Mouse (Mus musculus): Measurements from ENCODE around the gene Psmb3. TPM values are rescaled to one million over a fixed set of nuclear protein-coding genes. Genes with fewer than 3 reads are reported as not detected.

Gene Psmb3
- total and polyA plus RNA-seq, 3 experiments, result 648 to 914 TPM; not detected in 1

GRCm38 (mm10) chr11:97662893-97663527 is 40.2 kb upstream of the Psmb3 start, which contains the start of gene Mllt6:
Mllt6 (plus strand) TSS chr11:97663414.
- Histone ChIP-seq H3K4me1 (ENCODE audit: control insufficient read depth in 1 of 2, insufficient read depth in 2 of 2, low read length in 2 of 2) (peaks cover 8 to 22% of the 10 kb centered on the region in 2 experiments), H3K27me3 (ENCODE audit: control insufficient read depth in 1 of 2, insufficient read depth in 2 of 2, low read length in 2 of 2) (no peaks in the 10 kb centered on the region), H3K79me2 (ENCODE audit: control insufficient read depth, insufficient read depth, low read length, poor library complexity) (peaks cover 11% of the 10 kb centered on the region), H3K9me3 (replicated peaks; ENCODE audit: insufficient read depth, low read length) (no peaks in the 10 kb centered on the region), H3K9ac (ENCODE audit: control insufficient read depth, low read depth, low read length, poor library complexity, severe bottlenecking) (peak within 1 kb of the TSS; percentile 66), H3K4me3 (ENCODE audit: control insufficient read depth in 1 of 2, insufficient read depth in 1 of 2, low read depth in 2 of 2, low read length in 2 of 2) (peak within 1 kb of the TSS; percentile 66 to 85), H3K36me3 (ENCODE audit: control insufficient read depth in 1 of 2, insufficient read depth in 2 of 2, low read length in 2 of 2) (peaks cover 0 to 7% of the 10 kb centered on the region in 2 experiments; a peak in 2 of 4 replicates), H3K27ac (ENCODE audit: control insufficient read depth, low read depth, low read length) (peak within 1 kb of the TSS; percentile 6; the same call in 1 of the 2 replicates)
- DNase-seq (ENCODE audit: low read depth, low spot score), result peak; percentile 86
- TF ChIP-seq JUND (IDR thresholded peaks at IDR 0.05; ENCODE audit: low read depth, low read length), result no peak
- TF ChIP-seq CHD1 (IDR thresholded peaks at IDR 0.05; ENCODE audit: low read depth, low read length), result 0 out of 2 replicates have a peak, but pooled peaks have one; percentile 32
- no peak for TF ChIP-seq MAX (IDR thresholded peaks at IDR 0.05; ENCODE audit: low read length)
- no peak for TF ChIP-seq MEF2A (IDR thresholded peaks at IDR 0.05; ENCODE audit: extremely low read depth, insufficient replicate concordance, low read depth, low read length, poor library complexity, severe bottlenecking)
- no peak for TF ChIP-seq ZNF384 (IDR thresholded peaks at IDR 0.05; ENCODE audit: low read depth, low read length)
- TF ChIP-seq ZMIZ1 (IDR thresholded peaks at IDR 0.05; ENCODE audit: low read depth, low read length), result no peak
- peak in 1 of 2 experiments; percentile 20; a peak in 2 of 4 replicates for TF ChIP-seq POLR2A (IDR thresholded peaks at IDR 0.05; ENCODE audit: control insufficient read depth in 1 of 2, insufficient read depth in 1 of 2, low read depth in 1 of 2, low read length in 2 of 2, poor library complexity in 1 of 2)
- TF ChIP-seq SMC3 (IDR thresholded peaks at IDR 0.05; ENCODE audit: low read depth, low read length), result no peak
- TF ChIP-seq NELFE (IDR thresholded peaks at IDR 0.05; ENCODE audit: low read depth, low read length), result peak; percentile 23; the same call in 1 of the 2 replicates
- TF ChIP-seq MAFK (IDR thresholded peaks at IDR 0.05; ENCODE audit: borderline replicate concordance, low read depth, low read length), result no peak
- TF ChIP-seq USF1 (IDR thresholded peaks at IDR 0.05; ENCODE audit: low read depth, low read length), result no peak
- TF ChIP-seq ZKSCAN1 (IDR thresholded peaks at IDR 0.05; ENCODE audit: low read depth, low read length), result no peak
- no peak for TF ChIP-seq TCF12 (IDR thresholded peaks at IDR 0.05; ENCODE audit: low read depth, low read length)
- TF ChIP-seq SIN3A (IDR thresholded peaks at IDR 0.05; ENCODE audit: low read length), result peak; percentile 92
- TF ChIP-seq EP300 (IDR thresholded peaks at IDR 0.05; ENCODE audit: low read depth in 1 of 2, low read length in 2 of 2), result no peak
- TF ChIP-seq E2F4 (IDR thresholded peaks at IDR 0.05; ENCODE audit: borderline replicate concordance, low read depth, low read length), result no peak
- peak; percentile 12; the same call in 1 of the 2 replicates for TF ChIP-seq MXI1 (IDR thresholded peaks at IDR 0.05; ENCODE audit: low read depth, low read length)
- no peak for TF ChIP-seq POLR2AphosphoS5 (IDR thresholded peaks at IDR 0.05; ENCODE audit: borderline replicate concordance, low read depth, low read length)
- peak; percentile 86 for TF ChIP-seq MAZ (IDR thresholded peaks at IDR 0.05; ENCODE audit: low read depth, low read length)
- TF ChIP-seq MYB (IDR thresholded peaks at IDR 0.05; ENCODE audit: low read depth, low read length), result no peak
- no peak for TF ChIP-seq POLR2AphosphoS2 (IDR thresholded peaks at IDR 0.05; ENCODE audit: low read length)
- TF ChIP-seq GABPA (IDR thresholded peaks at IDR 0.05; ENCODE audit: low read depth, low read length), result no peak
- TF ChIP-seq RAD21 (IDR thresholded peaks at IDR 0.05; ENCODE audit: low read depth, low read length), result no peak
- no peak; the same call in 1 of the 2 replicates for TF ChIP-seq BHLHE40 (IDR thresholded peaks at IDR 0.05; ENCODE audit: borderline replicate concordance, low read depth, low read length)
- TF ChIP-seq TAL1 (IDR thresholded peaks at IDR 0.05; ENCODE audit: low read length), result no peak
- TF ChIP-seq GATA1 (IDR thresholded peaks at IDR 0.05; ENCODE audit: low read depth, low read length), result no peak
- no peak for TF ChIP-seq KAT2A (conservative IDR thresholded peaks at IDR 0.05; ENCODE audit: low read depth, low read length)
- TF ChIP-seq MYC (IDR thresholded peaks at IDR 0.05; ENCODE audit: low read depth, low read length), result no peak
- TF ChIP-seq HCFC1 (IDR thresholded peaks at IDR 0.05; ENCODE audit: low read depth, low read length), result peak; percentile 71
- TF ChIP-seq CHD2 (IDR thresholded peaks at IDR 0.05; ENCODE audit: low read length), result no peak
- 0 out of 2 replicates have a peak, but pooled peaks have one; percentile 28 for TF ChIP-seq ETS1 (IDR thresholded peaks at IDR 0.05; ENCODE audit: low read depth, low read length)
- no peak for TF ChIP-seq ZC3H11A (IDR thresholded peaks at IDR 0.05; ENCODE audit: low read depth, low read length)
- no peak for TF ChIP-seq CTCF (IDR thresholded peaks at IDR 0.05 in 2 of 3, conservative IDR thresholded peaks at IDR 0.05 in 1 of 3; ENCODE audit: control insufficient read depth in 1 of 3, insufficient read depth in 1 of 3, low read depth in 2 of 3, low read length in 3 of 3, poor library complexity in 1 of 3, severe bottlenecking in 1 of 3)
- TF ChIP-seq ELF1 (IDR thresholded peaks at IDR 0.05; ENCODE audit: low read depth, low read length), result 0 out of 2 replicates have a peak, but pooled peaks have one; percentile 39
- no peak for TF ChIP-seq RCOR1 (IDR thresholded peaks at IDR 0.05; ENCODE audit: low read depth, low read length)
- TF ChIP-seq TBP (IDR thresholded peaks at IDR 0.05; ENCODE audit: low read depth, low read length), result no peak
- TF ChIP-seq UBTF (IDR thresholded peaks at IDR 0.05; ENCODE audit: borderline replicate concordance, insufficient read depth, low read depth, low read length), result no peak

Data from MEL (cell line).